Mouse (Mus musculus): ENCODE measurements around the gene Ifnar2. TPM values are rescaled to one million over a fixed set of nuclear protein-coding genes. Genes with fewer than 3 reads are reported as not detected.

The Ifnar2 gene
- polyA plus RNA-seq, 1 experiment from 2014 or later: 35.4 TPM

GRCm38 (mm10) chr16:91404187-91404586 lies 31.6 kb downstream of the Ifnar2 start:
- WGBS: 97% methylated on average over 8 of the region's 8 CpGs
- no peak overlapping the region for H3K27ac ChIP-seq (ENCODE audit: low read length)
- H3K4me1 ChIP-seq (ENCODE audit: control insufficient read depth, insufficient read depth, low read length): peaks cover 6% of the 10 kb centered on the region; the same call in 1 of the 2 replicates
- no peaks in the 10 kb centered on the region for H3K36me3 ChIP-seq (ENCODE audit: control insufficient read depth, insufficient read depth, low read length)
- no peaks in the 10 kb centered on the region; the same call in 1 of the 2 replicates for H3K27me3 ChIP-seq (ENCODE audit: control insufficient read depth, insufficient read depth, low read depth, low read length)
- H3K9ac ChIP-seq (ENCODE audit: low read depth, low read length): no peak overlapping the region
- H3K4me3 ChIP-seq (ENCODE audit: low read depth, low read length): no peak overlapping the region
- H3K9me3 ChIP-seq (replicated peaks; ENCODE audit: control insufficient read depth, low read length, poor library complexity, severe bottlenecking): no peaks in the 10 kb centered on the region
- H3K4me2 ChIP-seq (ENCODE audit: low read length): no peak overlapping the region
- ATAC-seq: no peak

- no peaks in the 10 kb centered on the region for H3K36me3 ChIP-seq (ENCODE audit: control insufficient read depth, insufficient read depth, low read length)
- no peak overlapping the region for H3K27ac ChIP-seq (ENCODE audit: low read length)
- H3K4me3 ChIP-seq (ENCODE audit: low read depth, low read length): no peak overlapping the region
- no peak for ATAC-seq
- no peaks in the 10 kb centered on the region; the same call in 1 of the 2 replicates for H3K27me3 ChIP-seq (ENCODE audit: control insufficient read depth, insufficient read depth, low read depth, low read length)
- 67% methylated on average over 10 of the region's 10 CpGs for WGBS
- H3K9me3 ChIP-seq (replicated peaks; ENCODE audit: control insufficient read depth, low read length, poor library complexity, severe bottlenecking): no peaks in the 10 kb centered on the region
- H3K4me2 ChIP-seq (ENCODE audit: low read length): no peak overlapping the region
- no peak overlapping the region for H3K9ac ChIP-seq (ENCODE audit: low read depth, low read length)
- H3K4me1 ChIP-seq (ENCODE audit: control insufficient read depth, insufficient read depth, low read length): peaks cover 6% of the 10 kb centered on the region; the same call in 1 of the 2 replicates
Measured at GRCm38 (mm10) chr16:91404828-91405577, 32.4 kb downstream of the Ifnar2 start.

GRCm38 (mm10) chr16:91405640-91406584 lies 33.3 kb downstream of the Ifnar2 start, which contains the start of gene Il10rb:
Gene Il10rb, plus strand, starts transcription at chr16:91406164.
- no peaks in the 10 kb centered on the region for H3K9me3 ChIP-seq (replicated peaks; ENCODE audit: control insufficient read depth, low read length, poor library complexity, severe bottlenecking)
- no peaks in the 10 kb centered on the region; the same call in 1 of the 2 replicates for H3K27me3 ChIP-seq (ENCODE audit: control insufficient read depth, insufficient read depth, low read depth, low read length)
- ATAC-seq: peak; percentile 79
- no peaks in the 10 kb centered on the region for H3K36me3 ChIP-seq (ENCODE audit: control insufficient read depth, insufficient read depth, low read length)
- WGBS: 6% methylated on average over 50 of the region's 51 CpGs
- peaks cover 6% of the 10 kb centered on the region; the same call in 1 of the 2 replicates for H3K4me1 ChIP-seq (ENCODE audit: control insufficient read depth, insufficient read depth, low read length)
- peak within 1 kb of the TSS; percentile 67 for H3K4me3 ChIP-seq (ENCODE audit: low read depth, low read length)
- H3K27ac ChIP-seq (ENCODE audit: low read length): peak within 1 kb of the TSS; percentile 50; the same call in 1 of the 2 replicates
- peak within 1 kb of the TSS; percentile 82 for H3K9ac ChIP-seq (ENCODE audit: low read depth, low read length)
- H3K4me2 ChIP-seq (ENCODE audit: low read length): peak within 1 kb of the TSS; percentile 96

- peak; percentile 14; the same call in 1 of the 2 replicates for ATAC-seq
- no peaks in the 10 kb centered on the region for H3K9me3 ChIP-seq (replicated peaks; ENCODE audit: control insufficient read depth, low read length, poor library complexity, severe bottlenecking)
- WGBS: 2% methylated on average over 13 of the region's 13 CpGs
- no peaks in the 10 kb centered on the region for H3K36me3 ChIP-seq (ENCODE audit: control insufficient read depth, insufficient read depth, low read length)
- H3K27me3 ChIP-seq (ENCODE audit: control insufficient read depth, insufficient read depth, low read depth, low read length): no peaks in the 10 kb centered on the region; the same call in 1 of the 2 replicates
- peak overlapping the region; percentile 82 for H3K9ac ChIP-seq (ENCODE audit: low read depth, low read length)
- H3K4me1 ChIP-seq (ENCODE audit: control insufficient read depth, insufficient read depth, low read length): peaks cover 6% of the 10 kb centered on the region; the same call in 1 of the 2 replicates
- peak overlapping the region; percentile 96 for H3K4me2 ChIP-seq (ENCODE audit: low read length)
- peak overlapping the region; percentile 50; the same call in 1 of the 2 replicates for H3K27ac ChIP-seq (ENCODE audit: low read length)
- peak overlapping the region; percentile 67 for H3K4me3 ChIP-seq (ENCODE audit: low read depth, low read length)
Measured at GRCm38 (mm10) chr16:91406585-91407220, 34.1 kb downstream of the Ifnar2 start.

GRCm38 (mm10) chr16:91413102-91413844 lies 40.7 kb downstream of the Ifnar2 start:
- Histone ChIP-seq H3K36me3 (ENCODE audit: control insufficient read depth, insufficient read depth, low read length) (no peaks in the 10 kb centered on the region), H3K27ac (ENCODE audit: low read length) (no peak overlapping the region), H3K27me3 (ENCODE audit: control insufficient read depth, insufficient read depth, low read depth, low read length) (no peaks in the 10 kb centered on the region), H3K4me1 (ENCODE audit: control insufficient read depth, insufficient read depth, low read length) (no peaks in the 10 kb centered on the region), H3K4me3 (ENCODE audit: low read depth, low read length) (no peak overlapping the region), H3K9me3 (replicated peaks; ENCODE audit: control insufficient read depth, low read length, poor library complexity, severe bottlenecking) (no peaks in the 10 kb centered on the region), H3K9ac (ENCODE audit: low read depth, low read length) (no peak overlapping the region), H3K4me2 (ENCODE audit: low read length) (no peak overlapping the region)
- WGBS: 78% methylated on average over 12 of the region's 12 CpGs
- no peak for ATAC-seq

- 90% methylated on average over 9 of the region's 9 CpGs for WGBS
- H3K4me1 ChIP-seq (ENCODE audit: control insufficient read depth, insufficient read depth, low read length): no peaks in the 10 kb centered on the region
- H3K9ac ChIP-seq (ENCODE audit: low read depth, low read length): no peak overlapping the region
- H3K4me2 ChIP-seq (ENCODE audit: low read length): no peak overlapping the region
- H3K36me3 ChIP-seq (ENCODE audit: control insufficient read depth, insufficient read depth, low read length): no peaks in the 10 kb centered on the region
- H3K4me3 ChIP-seq (ENCODE audit: low read depth, low read length): no peak overlapping the region
- H3K27ac ChIP-seq (ENCODE audit: low read length): no peak overlapping the region
- H3K9me3 ChIP-seq (replicated peaks; ENCODE audit: control insufficient read depth, low read length, poor library complexity, severe bottlenecking): no peaks in the 10 kb centered on the region
- ATAC-seq: no peak
- H3K27me3 ChIP-seq (ENCODE audit: control insufficient read depth, insufficient read depth, low read depth, low read length): no peaks in the 10 kb centered on the region
Measured at GRCm38 (mm10) chr16:91415391-91416189, 43.0 kb downstream of the Ifnar2 start.

- H3K4me2 ChIP-seq (ENCODE audit: low read length): no peak overlapping the region
- H3K4me1 ChIP-seq (ENCODE audit: control insufficient read depth, insufficient read depth, low read length): no peaks in the 10 kb centered on the region
- WGBS: 94% methylated on average over 6 of the region's 6 CpGs
- H3K27me3 ChIP-seq (ENCODE audit: control insufficient read depth, insufficient read depth, low read depth, low read length): no peaks in the 10 kb centered on the region
- ATAC-seq: no peak
- H3K9ac ChIP-seq (ENCODE audit: low read depth, low read length): no peak overlapping the region
- no peaks in the 10 kb centered on the region for H3K9me3 ChIP-seq (replicated peaks; ENCODE audit: control insufficient read depth, low read length, poor library complexity, severe bottlenecking)
- no peak overlapping the region for H3K27ac ChIP-seq (ENCODE audit: low read length)
- no peak overlapping the region for H3K4me3 ChIP-seq (ENCODE audit: low read depth, low read length)
- no peaks in the 10 kb centered on the region for H3K36me3 ChIP-seq (ENCODE audit: control insufficient read depth, insufficient read depth, low read length)
Measured at GRCm38 (mm10) chr16:91416357-91416756, 43.8 kb downstream of the Ifnar2 start.

Data from midbrain, embryonic 16.5 days (tissue).